Mouse (Mus musculus) midbrain, embryonic 10.5 days (tissue): ENCODE results near the gene Ssbp2. TPM values are rescaled to one million over a fixed set of nuclear protein-coding genes. Genes with fewer than 3 reads are reported as not detected.

ENCODE experiments used
- DNase-seq: peaks from one replicate; pipeline ENCODE4 v3.0.0-alpha.2; 2017; ENCODE audit warnings: low spot score
- H3K27ac ChIP-seq: fragments of 300-500 bp; sonication (generic); replicated peaks from 2 replicates; pipeline ENCODE4 v1.5.1; 2016; ENCODE audit warnings: mild to moderate bottlenecking
- H3K27me3 ChIP-seq: fragments of 300-500 bp; sonication (generic); 2 replicates; pipeline ENCODE4 v1.6.1; 2016; ENCODE audit warnings: low read depth, mild to moderate bottlenecking; ENCODE audit not compliant: poor library complexity, severe bottlenecking
- H3K36me3 ChIP-seq: fragments of 300-500 bp; sonication (generic); 2 replicates; pipeline ENCODE4 v1.6.1; 2016; ENCODE audit warnings: mild to moderate bottlenecking, moderate library complexity
- H3K4me1 ChIP-seq: fragments of 300-500 bp; sonication (generic); 2 replicates; pipeline ENCODE4 v1.6.1; 2016
- H3K4me3 ChIP-seq: fragments of 300-500 bp; sonication (generic); 2 replicates; pipeline ENCODE4 v1.5.1; 2016; ENCODE audit warnings: mild to moderate bottlenecking, moderate library complexity
- H3K9me3 ChIP-seq: fragments of 300-500 bp; sonication (generic); replicated peaks from 2 replicates; pipeline ENCODE4 v1.6.1; 2016; ENCODE audit warnings: mild to moderate bottlenecking
- WGBS: fragments of 180-500 bp; shearing (Covaris S2); methylation state at CpG from one replicate; pipeline ENCODE4 v1.1.7; 2016; 5-methylcytosine and 5-hydroxymethylcytosine counted together
- polyA plus RNA-seq: library from polyadenylated mRNA; unstranded; fragments of >200 nt; fragmentation: Nextera tagmentation; extraction: Ambion mirVana; gene quantifications from 2 replicates; pipeline ENCODE4 v1.2.1, GENCODE M21; 2016

The Ssbp2 gene
- 148 and 159 TPM in 2 replicates for polyA plus RNA-seq

- no peak for DNase-seq
- H3K4me3 ChIP-seq = peak within 1 kb of the TSS; percentile 97
- WGBS = 5% methylated on average over 29 of the region's 29 CpGs
Observed at GRCm38 (mm10) chr13:91459896-91460620, at the start of gene Ssbp2. Gene Ssbp2, plus strand, starts transcription at chr13:91460283.

GRCm38 (mm10) chr13:91413752-91414503, 46.2 kb upstream of the Ssbp2 start:
- H3K27me3 ChIP-seq = no peaks in the 10 kb centered on the region
- no peak overlapping the region for H3K27ac ChIP-seq
- DNase-seq = no peak
- H3K9me3 ChIP-seq = no peaks in the 10 kb centered on the region
- peaks cover 3% of the 10 kb centered on the region; the same call in 1 of the 2 replicates for H3K4me1 ChIP-seq
- WGBS = 88% methylated on average over 5 of the region's 5 CpGs
- no peaks in the 10 kb centered on the region for H3K36me3 ChIP-seq
- no peak overlapping the region for H3K4me3 ChIP-seq

More at GRCm38 (mm10) chr13:91459896-91460620, at the start of gene Ssbp2:
- Histone ChIP-seq H3K36me3 (no peaks in the 10 kb centered on the region), H3K27me3 (no peaks in the 10 kb centered on the region), H3K27ac (peak within 1 kb of the TSS; percentile 98), H3K9me3 (no peaks in the 10 kb centered on the region), H3K4me1 (peaks cover 47% of the 10 kb centered on the region)

GRCm38 (mm10) chr13:91415896-91416295, 44.2 kb upstream of the Ssbp2 start:
- H3K4me1 ChIP-seq = peaks cover 3% of the 10 kb centered on the region; the same call in 1 of the 2 replicates

GRCm38 (mm10) chr13:91416698-91417097, 43.4 kb upstream of the Ssbp2 start:
- H3K4me1 ChIP-seq = peaks cover 10% of the 10 kb centered on the region
- no peaks in the 10 kb centered on the region for H3K36me3 ChIP-seq
- no peak for DNase-seq
- no peak overlapping the region for H3K4me3 ChIP-seq
- no peaks in the 10 kb centered on the region for H3K9me3 ChIP-seq
- no peaks in the 10 kb centered on the region for H3K27me3 ChIP-seq
- WGBS = 93% methylated on average over 2 of the region's 2 CpGs
- H3K27ac ChIP-seq = no peak overlapping the region

More at GRCm38 (mm10) chr13:91415896-91416295, 44.2 kb upstream of the Ssbp2 start:
- no peaks in the 10 kb centered on the region for H3K9me3 ChIP-seq
- H3K4me3 ChIP-seq = no peak overlapping the region
- H3K27me3 ChIP-seq = no peaks in the 10 kb centered on the region
- WGBS = 83% methylated on average over 4 of the region's 4 CpGs
- H3K36me3 ChIP-seq = no peaks in the 10 kb centered on the region
- H3K27ac ChIP-seq = no peak overlapping the region
- DNase-seq = no peak

- Histone ChIP-seq H3K9me3 (no peaks in the 10 kb centered on the region), H3K36me3 (no peaks in the 10 kb centered on the region), H3K4me3 (no peak overlapping the region), H3K4me1 (peaks cover 17% of the 10 kb centered on the region), H3K27ac (peak overlapping the region; percentile 17; the same call in 1 of the 2 replicates), H3K27me3 (no peaks in the 10 kb centered on the region)
- 45% methylated on average over 9 of the region's 9 CpGs for WGBS
- peak; percentile 44 for DNase-seq
Observed at GRCm38 (mm10) chr13:91421387-91421949, 38.6 kb upstream of the Ssbp2 start.

GRCm38 (mm10) chr13:91430867-91431266, 29.2 kb upstream of the Ssbp2 start:
- 81% methylated on average over 5 of the region's 5 CpGs for WGBS
- Histone ChIP-seq H3K36me3 (no peaks in the 10 kb centered on the region), H3K9me3 (no peaks in the 10 kb centered on the region), H3K27me3 (no peaks in the 10 kb centered on the region), H3K27ac (no peak overlapping the region), H3K4me3 (no peak overlapping the region), H3K4me1 (peaks cover 11% of the 10 kb centered on the region)
- DNase-seq = no peak

GRCm38 (mm10) chr13:91431392-91432355, 28.4 kb upstream of the Ssbp2 start:
- no peaks in the 10 kb centered on the region for H3K27me3 ChIP-seq
- WGBS = 80% methylated on average over 12 of the region's 12 CpGs
- H3K36me3 ChIP-seq = no peaks in the 10 kb centered on the region
- peaks cover 4% of the 10 kb centered on the region for H3K4me1 ChIP-seq
- no peak overlapping the region for H3K27ac ChIP-seq
- no peaks in the 10 kb centered on the region for H3K9me3 ChIP-seq
- H3K4me3 ChIP-seq = no peak overlapping the region
- DNase-seq = no peak

DNA sequence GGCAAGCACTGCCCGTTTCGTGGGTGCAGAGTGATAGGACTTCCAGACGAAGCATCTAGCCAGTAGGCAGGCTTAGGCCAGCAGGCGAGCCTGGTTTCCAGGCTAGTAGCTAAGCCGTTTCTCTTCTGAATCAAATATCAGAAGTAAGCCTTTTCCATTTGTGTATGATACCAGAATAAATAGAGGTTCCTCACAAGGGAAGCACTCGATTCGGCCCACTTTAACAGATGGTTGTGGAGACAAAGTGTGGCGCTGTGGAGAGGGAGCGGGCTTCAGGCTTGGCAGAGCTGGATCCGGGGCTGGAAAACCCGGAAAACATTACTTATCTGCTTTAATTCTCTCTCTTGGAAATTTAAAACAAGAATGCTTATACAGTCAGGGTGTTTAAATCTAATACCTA, 27.1 kb upstream of the Ssbp2 start:
- Histone ChIP-seq H3K4me1 (peaks cover 3% of the 10 kb centered on the region; the same call in 1 of the 2 replicates), H3K4me3 (no peak overlapping the region)

GRCm38 (mm10) chr13:91437931-91438330, 22.2 kb upstream of the Ssbp2 start:
- Histone ChIP-seq H3K36me3 (no peaks in the 10 kb centered on the region), H3K27me3 (no peaks in the 10 kb centered on the region), H3K4me1 (no peaks in the 10 kb centered on the region), H3K9me3 (no peaks in the 10 kb centered on the region), H3K27ac (no peak overlapping the region), H3K4me3 (no peak overlapping the region)
- 60% methylated on average over 3 of the region's 3 CpGs for WGBS
- no peak for DNase-seq

More for the DNA sequence above, 27.1 kb upstream of the Ssbp2 start:
- H3K36me3 ChIP-seq = no peaks in the 10 kb centered on the region
- H3K27ac ChIP-seq = no peak overlapping the region
- WGBS = 90% methylated on average over 11 of the region's 11 CpGs
- H3K27me3 ChIP-seq = no peaks in the 10 kb centered on the region
- DNase-seq = no peak
- H3K9me3 ChIP-seq = no peaks in the 10 kb centered on the region

DNA sequence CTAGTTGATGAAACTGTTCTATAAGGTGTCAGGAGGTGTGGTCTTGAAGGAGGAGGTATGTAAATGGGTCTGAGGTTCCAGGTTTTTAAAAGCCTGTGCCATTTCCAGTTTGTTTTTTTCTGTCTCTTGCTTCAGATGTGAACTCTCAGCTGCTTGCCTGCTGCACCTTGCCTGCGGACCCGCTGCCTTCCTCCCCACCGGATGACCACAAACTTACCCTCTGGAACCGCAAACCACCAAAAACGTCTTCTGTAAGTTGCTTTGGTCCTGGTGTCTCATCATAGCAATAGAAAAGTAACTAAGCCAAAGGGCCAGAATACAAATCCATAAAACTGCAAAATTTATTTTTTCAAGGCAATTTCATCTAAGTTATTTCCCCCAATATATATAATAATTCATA, 18.6 kb upstream of the Ssbp2 start:
- H3K9me3 ChIP-seq = no peaks in the 10 kb centered on the region
- no peaks in the 10 kb centered on the region for H3K36me3 ChIP-seq
- H3K27ac ChIP-seq = no peak overlapping the region
- H3K27me3 ChIP-seq = no peaks in the 10 kb centered on the region
- 96% methylated on average over 5 of the region's 5 CpGs for WGBS
- no peak overlapping the region for H3K4me3 ChIP-seq
- DNase-seq = no peak
- peaks cover 5% of the 10 kb centered on the region; the same call in 1 of the 2 replicates for H3K4me1 ChIP-seq

GRCm38 (mm10) chr13:91446728-91447127, 13.4 kb upstream of the Ssbp2 start:
- no peak for DNase-seq
- no peak overlapping the region for H3K27ac ChIP-seq
- WGBS = 91% methylated on average over 2 of the region's 2 CpGs
- H3K9me3 ChIP-seq = no peaks in the 10 kb centered on the region
- H3K27me3 ChIP-seq = no peaks in the 10 kb centered on the region
- no peak overlapping the region for H3K4me3 ChIP-seq
- H3K36me3 ChIP-seq = no peaks in the 10 kb centered on the region
- peaks cover 9% of the 10 kb centered on the region for H3K4me1 ChIP-seq

- H3K9me3 ChIP-seq = no peaks in the 10 kb centered on the region
- H3K4me3 ChIP-seq = no peak overlapping the region
- no peaks in the 10 kb centered on the region for H3K27me3 ChIP-seq
- H3K36me3 ChIP-seq = no peaks in the 10 kb centered on the region
- WGBS = 90% methylated on average over 5 of the region's 5 CpGs
- no peak overlapping the region for H3K27ac ChIP-seq
- H3K4me1 ChIP-seq = peaks cover 5% of the 10 kb centered on the region; the same call in 1 of the 2 replicates
- no peak for DNase-seq
Observed at GRCm38 (mm10) chr13:91448936-91449335, 11.1 kb upstream of the Ssbp2 start.
